Mouse (Mus musculus): ENCODE results near the gene Gm48551. TPM values are rescaled to one million over a fixed set of nuclear protein-coding genes. Genes with fewer than 3 reads are reported as not detected.
A peak's percentile ranks its signal among the peaks of the same experiment; 100 is the strongest.

Gene Gm48551
- polyA plus RNA-seq, 1 experiment = not detected

- Histone ChIP-seq H3K27ac (replicated peaks; ENCODE audit: low read depth, low read length) (peak overlapping the region; percentile 74; the same call in 1 of the 2 replicates), H3K4me1 (ENCODE audit: control insufficient read depth, insufficient read depth, insufficient read length, low read length) (peaks cover 19% of the 10 kb centered on the region), H3K4me3 (ENCODE audit: insufficient read depth, low read depth, low read length) (peak overlapping the region; percentile 85)
Measured at GRCm38 (mm10) chr10:81430831-81431525, 46.7 kb downstream of the Gm48551 start.

GRCm38 (mm10) chr10:81431526-81432168 is 47.4 kb downstream of the Gm48551 start:
- Histone ChIP-seq H3K4me1 (ENCODE audit: control insufficient read depth, insufficient read depth, insufficient read length, low read length) (peaks cover 20% of the 10 kb centered on the region), H3K27ac (replicated peaks; ENCODE audit: low read depth, low read length) (peak overlapping the region; percentile 19; the same call in 1 of the 2 replicates), H3K4me3 (ENCODE audit: insufficient read depth, low read depth, low read length) (peak overlapping the region; percentile 85)

GRCm38 (mm10) chr10:81432169-81432867 is 48.1 kb downstream of the Gm48551 start:
- H3K4me1 ChIP-seq (ENCODE audit: control insufficient read depth, insufficient read depth, insufficient read length, low read length) = peaks cover 19% of the 10 kb centered on the region
- H3K4me3 ChIP-seq (ENCODE audit: insufficient read depth, low read depth, low read length) = peak overlapping the region; percentile 21; the same call in 1 of the 2 replicates
- H3K27ac ChIP-seq (replicated peaks; ENCODE audit: low read depth, low read length) = no peak overlapping the region

- H3K27ac ChIP-seq (replicated peaks; ENCODE audit: low read depth, low read length) = peak overlapping the region; percentile 70
- H3K4me3 ChIP-seq (ENCODE audit: insufficient read depth, low read depth, low read length) = peak overlapping the region; percentile 46
- H3K4me1 ChIP-seq (ENCODE audit: control insufficient read depth, insufficient read depth, insufficient read length, low read length) = peaks cover 16% of the 10 kb centered on the region
Measured at GRCm38 (mm10) chr10:81432868-81433262, 48.6 kb downstream of the Gm48551 start.

- Histone ChIP-seq H3K4me3 (ENCODE audit: insufficient read depth, low read depth, low read length) (peak overlapping the region; percentile 46), H3K4me1 (ENCODE audit: control insufficient read depth, insufficient read depth, insufficient read length, low read length) (peaks cover 16% of the 10 kb centered on the region), H3K27ac (replicated peaks; ENCODE audit: low read depth, low read length) (peak overlapping the region; percentile 73)
Measured at GRCm38 (mm10) chr10:81433541-81434289, 49.4 kb downstream of the Gm48551 start.

- Histone ChIP-seq H3K4me3 (ENCODE audit: insufficient read depth, low read depth, low read length) (no peak overlapping the region), H3K27ac (replicated peaks; ENCODE audit: low read depth, low read length) (peak overlapping the region; percentile 73), H3K4me1 (ENCODE audit: control insufficient read depth, insufficient read depth, insufficient read length, low read length) (peaks cover 14% of the 10 kb centered on the region)
Measured at GRCm38 (mm10) chr10:81434361-81435263, 50.3 kb downstream of the Gm48551 start.

- Histone ChIP-seq H3K4me3 (ENCODE audit: insufficient read depth, low read depth, low read length) (no peak overlapping the region), H3K4me1 (ENCODE audit: control insufficient read depth, insufficient read depth, insufficient read length, low read length) (peaks cover 14% of the 10 kb centered on the region), H3K27ac (replicated peaks; ENCODE audit: low read depth, low read length) (0 out of 2 replicates have a peak overlapping the region, but pooled peaks have one; percentile 19)
Measured at GRCm38 (mm10) chr10:81435436-81435835, 51.2 kb downstream of the Gm48551 start.

- no peak overlapping the region for H3K27ac ChIP-seq (replicated peaks; ENCODE audit: low read depth, low read length)
- peaks cover under 1% of the 10 kb centered on the region for H3K4me1 ChIP-seq (ENCODE audit: control insufficient read depth, insufficient read depth, insufficient read length, low read length)
- no peak overlapping the region for H3K4me3 ChIP-seq (ENCODE audit: insufficient read depth, low read depth, low read length)
Measured at GRCm38 (mm10) chr10:81441019-81441418, 56.8 kb downstream of the Gm48551 start.

Other genes starting within 250 kb of the Gm48551 start
- 28.4 and 29.6 TPM in 2 replicates for gene Zbtb7a, start 249.2 kb upstream of the Gm48551 start, polyA plus RNA-seq (2012; ENCODE audit: insufficient read depth, insufficient read length, missing spikeins)
- 10.3 and 13.4 TPM in 2 replicates for gene Pias4, start 216.5 kb upstream of the Gm48551 start, polyA plus RNA-seq (2012; ENCODE audit: insufficient read depth, insufficient read length, missing spikeins)
- gene Eef2, start 207.8 kb upstream of the Gm48551 start, polyA plus RNA-seq (2012; ENCODE audit: insufficient read depth, insufficient read length, missing spikeins) = 538 and 581 TPM in 2 replicates
- 15.7 and 31.7 TPM in 2 replicates for gene Dapk3, start 201.5 kb upstream of the Gm48551 start, polyA plus RNA-seq (2012; ENCODE audit: insufficient read depth, insufficient read length, missing spikeins)
- not detected in 2 replicates for gene 4930442H23Rik, start 200.6 kb upstream of the Gm48551 start, polyA plus RNA-seq (2012; ENCODE audit: insufficient read depth, insufficient read length, missing spikeins)
- gene Nmrk2, start 182.4 kb upstream of the Gm48551 start, polyA plus RNA-seq (2012; ENCODE audit: insufficient read depth, insufficient read length, missing spikeins) = 1.4 TPM in 1 of 2 replicates, not detected in the other
- not detected in 2 replicates for gene Atcay, start 153.6 kb upstream of the Gm48551 start, polyA plus RNA-seq (2012; ENCODE audit: insufficient read depth, insufficient read length, missing spikeins)
- 0.32 and 1.2 TPM in 2 replicates for gene Zfr2, start 151.3 kb upstream of the Gm48551 start, polyA plus RNA-seq (2012; ENCODE audit: insufficient read depth, insufficient read length, missing spikeins)
- gene Matk, start 131.5 kb upstream of the Gm48551 start, polyA plus RNA-seq (2012; ENCODE audit: insufficient read depth, insufficient read length, missing spikeins) = not detected in 2 replicates
- 122 and 144 TPM in 2 replicates for gene Mrpl54, start 117.5 kb upstream of the Gm48551 start, polyA plus RNA-seq (2012; ENCODE audit: insufficient read depth, insufficient read length, missing spikeins)
- 59.5 and 82.7 TPM in 2 replicates for gene Apba3, start 117.5 kb upstream of the Gm48551 start, polyA plus RNA-seq (2012; ENCODE audit: insufficient read depth, insufficient read length, missing spikeins)
- 1.6 TPM in 1 of 2 replicates, not detected in the other for gene Tjp3, start 92.9 kb upstream of the Gm48551 start, polyA plus RNA-seq (2012; ENCODE audit: insufficient read depth, insufficient read length, missing spikeins)
- gene Pip5k1c, start 91.5 kb upstream of the Gm48551 start, polyA plus RNA-seq (2012; ENCODE audit: insufficient read depth, insufficient read length, missing spikeins) = 10.6 and 12.4 TPM in 2 replicates
- 8.4 and 9.6 TPM in 2 replicates for gene Cactin, start 63.4 kb upstream of the Gm48551 start, polyA plus RNA-seq (2012; ENCODE audit: insufficient read depth, insufficient read length, missing spikeins)
- not detected in 2 replicates for gene Tbxa2r, start 55.7 kb upstream of the Gm48551 start, polyA plus RNA-seq (2012; ENCODE audit: insufficient read depth, insufficient read length, missing spikeins)
- 1.0 TPM in 1 of 2 replicates, not detected in the other for gene Gipc3, start 41.2 kb upstream of the Gm48551 start, polyA plus RNA-seq (2012; ENCODE audit: insufficient read depth, insufficient read length, missing spikeins)
- gene Hmg20b, start 34.0 kb upstream of the Gm48551 start, polyA plus RNA-seq (2012; ENCODE audit: insufficient read depth, insufficient read length, missing spikeins) = 66.1 and 78.7 TPM in 2 replicates
- 8.3 and 11.5 TPM in 2 replicates for gene Mfsd12, start 27.0 kb upstream of the Gm48551 start, polyA plus RNA-seq (2012; ENCODE audit: insufficient read depth, insufficient read length, missing spikeins)
- gene 4930404N11Rik, start 18.6 kb upstream of the Gm48551 start, polyA plus RNA-seq (2012; ENCODE audit: insufficient read depth, insufficient read length, missing spikeins) = not detected in 2 replicates
- 9.3 and 10.3 TPM in 2 replicates for gene Fzr1, start 6.0 kb upstream of the Gm48551 start, polyA plus RNA-seq (2012; ENCODE audit: insufficient read depth, insufficient read length, missing spikeins)
- gene Dohh, start within 50 bp of the Gm48551 start, polyA plus RNA-seq (2012; ENCODE audit: insufficient read depth, insufficient read length, missing spikeins) = 25.1 and 35.9 TPM in 2 replicates
- not detected in 2 replicates for gene Gm48552, start 4.5 kb downstream of the Gm48551 start, polyA plus RNA-seq (2012; ENCODE audit: insufficient read depth, insufficient read length, missing spikeins)
- 1.9 and 5.3 TPM in 2 replicates for gene Smim24, start 8.6 kb downstream of the Gm48551 start, polyA plus RNA-seq (2012; ENCODE audit: insufficient read depth, insufficient read length, missing spikeins)
- gene Nfic, start 71.2 kb downstream of the Gm48551 start, polyA plus RNA-seq (2012; ENCODE audit: insufficient read depth, insufficient read length, missing spikeins) = 40.9 and 42.9 TPM in 2 replicates
- 0.63 TPM in 1 of 2 replicates, not detected in the other for gene Celf5, start 98.2 kb downstream of the Gm48551 start, polyA plus RNA-seq (2012; ENCODE audit: insufficient read depth, insufficient read length, missing spikeins)
- gene Ncln, start 111.9 kb downstream of the Gm48551 start, polyA plus RNA-seq (2012; ENCODE audit: insufficient read depth, insufficient read length, missing spikeins) = 13.9 and 17.9 TPM in 2 replicates
- gene S1pr4, start 115.7 kb downstream of the Gm48551 start, polyA plus RNA-seq (2012; ENCODE audit: insufficient read depth, insufficient read length, missing spikeins) = 0.71 and 0.79 TPM in 2 replicates
- gene Gna15, start 139.8 kb downstream of the Gm48551 start, polyA plus RNA-seq (2012; ENCODE audit: insufficient read depth, insufficient read length, missing spikeins) = not detected in 2 replicates
- gene Gna11, start 160.7 kb downstream of the Gm48551 start, polyA plus RNA-seq (2012; ENCODE audit: insufficient read depth, insufficient read length, missing spikeins) = 34.1 and 41.1 TPM in 2 replicates
- gene Aes, start 175.0 kb downstream of the Gm48551 start, polyA plus RNA-seq (2012; ENCODE audit: insufficient read depth, insufficient read length, missing spikeins) = 679 and 754 TPM in 2 replicates
- gene Tle2, start 190.1 kb downstream of the Gm48551 start, polyA plus RNA-seq (2012; ENCODE audit: insufficient read depth, insufficient read length, missing spikeins) = 3.2 and 4.8 TPM in 2 replicates
- 3.3 TPM in 1 of 2 replicates, not detected in the other for gene Tle6, start 216.6 kb downstream of the Gm48551 start, polyA plus RNA-seq (2012; ENCODE audit: insufficient read depth, insufficient read length, missing spikeins)
- gene BC025920, start 221.8 kb downstream of the Gm48551 start, polyA plus RNA-seq (2012; ENCODE audit: insufficient read depth, insufficient read length, missing spikeins) = 4.1 and 8.7 TPM in 2 replicates
- 3.2 and 4.5 TPM in 2 replicates for gene Sirt6, start 243.3 kb downstream of the Gm48551 start, polyA plus RNA-seq (2012; ENCODE audit: insufficient read depth, insufficient read length, missing spikeins)
- gene Ankrd24, start 244.1 kb downstream of the Gm48551 start, polyA plus RNA-seq (2012; ENCODE audit: insufficient read depth, insufficient read length, missing spikeins) = 12.6 and 12.9 TPM in 2 replicates